Mouse (Mus musculus): ENCODE measurements around the gene Slc6a17. TPM values are rescaled to one million over a fixed set of nuclear protein-coding genes. Genes with fewer than 3 reads are reported as not detected.

The Slc6a17 gene
- total and polyA plus RNA-seq, 3 experiments = 0.04 TPM; not detected in 2

GRCm38 (mm10) chr3:107530581-107530980, 12.8 kb upstream of the Slc6a17 start:
- H3K36me3 ChIP-seq (ENCODE audit: control insufficient read depth in 1 of 2, insufficient read depth in 2 of 2, low read length in 2 of 2) = no peaks in the 10 kb centered on the region
- H3K79me2 ChIP-seq (ENCODE audit: control insufficient read depth, insufficient read depth, low read length, poor library complexity) = no peaks in the 10 kb centered on the region
- H3K27ac ChIP-seq (ENCODE audit: control insufficient read depth, low read depth, low read length) = no peak overlapping the region
- DNase-seq (ENCODE audit: low read depth, low spot score) = no peak
- peaks cover 2 to 8% of the 10 kb centered on the region in 2 experiments; a peak in 2 of 4 replicates for H3K27me3 ChIP-seq (ENCODE audit: control insufficient read depth in 1 of 2, insufficient read depth in 2 of 2, low read length in 2 of 2)
- no peak overlapping the region for H3K9ac ChIP-seq (ENCODE audit: control insufficient read depth, low read depth, low read length, poor library complexity, severe bottlenecking)
- H3K9me3 ChIP-seq (replicated peaks; ENCODE audit: insufficient read depth, low read length) = no peaks in the 10 kb centered on the region
- no peaks in the 10 kb centered on the region for H3K4me1 ChIP-seq (ENCODE audit: control insufficient read depth in 1 of 2, insufficient read depth in 2 of 2, low read length in 2 of 2)
- TF ChIP-seq CHD1 (IDR thresholded peaks at IDR 0.05; ENCODE audit: low read depth, low read length) (no peak), NELFE (IDR thresholded peaks at IDR 0.05; ENCODE audit: low read depth, low read length) (no peak), GABPA (IDR thresholded peaks at IDR 0.05; ENCODE audit: low read depth, low read length) (no peak), CTCF (IDR thresholded peaks at IDR 0.05 in 2 of 3, conservative IDR thresholded peaks at IDR 0.05 in 1 of 3; ENCODE audit: control insufficient read depth in 1 of 3, insufficient read depth in 1 of 3, low read depth in 2 of 3, low read length in 3 of 3, poor library complexity in 1 of 3, severe bottlenecking in 1 of 3) (no peak), KAT2A (conservative IDR thresholded peaks at IDR 0.05; ENCODE audit: low read depth, low read length) (no peak), SIN3A (IDR thresholded peaks at IDR 0.05; ENCODE audit: low read length) (no peak), TBP (IDR thresholded peaks at IDR 0.05; ENCODE audit: low read depth, low read length) (no peak), POLR2AphosphoS2 (IDR thresholded peaks at IDR 0.05; ENCODE audit: low read length) (no peak), GATA1 (IDR thresholded peaks at IDR 0.05; ENCODE audit: low read depth, low read length) (no peak), TCF12 (IDR thresholded peaks at IDR 0.05; ENCODE audit: low read depth, low read length) (no peak)
- no peak overlapping the region for H3K4me3 ChIP-seq (ENCODE audit: control insufficient read depth in 1 of 2, insufficient read depth in 1 of 2, low read depth in 2 of 2, low read length in 2 of 2)

GRCm38 (mm10) chr3:107529182-107529581, 11.4 kb upstream of the Slc6a17 start:
- H3K27ac ChIP-seq (ENCODE audit: control insufficient read depth, low read depth, low read length) = no peak overlapping the region
- peaks cover 2 to 9% of the 10 kb centered on the region in 2 experiments; a peak in 2 of 4 replicates for H3K27me3 ChIP-seq (ENCODE audit: control insufficient read depth in 1 of 2, insufficient read depth in 2 of 2, low read length in 2 of 2)
- no peaks in the 10 kb centered on the region for H3K9me3 ChIP-seq (replicated peaks; ENCODE audit: insufficient read depth, low read length)

More at GRCm38 (mm10) chr3:107529182-107529581, 11.4 kb upstream of the Slc6a17 start:
- no peak for TF ChIP-seq TBP (IDR thresholded peaks at IDR 0.05; ENCODE audit: low read depth, low read length)
- no peak for TF ChIP-seq ZMIZ1 (IDR thresholded peaks at IDR 0.05; ENCODE audit: low read depth, low read length)
- TF ChIP-seq CHD2 (IDR thresholded peaks at IDR 0.05; ENCODE audit: low read length) = no peak
- no peak for TF ChIP-seq KAT2A (conservative IDR thresholded peaks at IDR 0.05; ENCODE audit: low read depth, low read length)
- TF ChIP-seq E2F4 (IDR thresholded peaks at IDR 0.05; ENCODE audit: borderline replicate concordance, low read depth, low read length) = no peak
- no peak for TF ChIP-seq SMC3 (IDR thresholded peaks at IDR 0.05; ENCODE audit: low read depth, low read length)
- TF ChIP-seq ZC3H11A (IDR thresholded peaks at IDR 0.05; ENCODE audit: low read depth, low read length) = no peak
- TF ChIP-seq CTCF (IDR thresholded peaks at IDR 0.05 in 2 of 3, conservative IDR thresholded peaks at IDR 0.05 in 1 of 3; ENCODE audit: control insufficient read depth in 1 of 3, insufficient read depth in 1 of 3, low read depth in 2 of 3, low read length in 3 of 3, poor library complexity in 1 of 3, severe bottlenecking in 1 of 3) = no peak
- TF ChIP-seq NRF1 (IDR thresholded peaks at IDR 0.05; ENCODE audit: insufficient read depth, low read depth, low read length, poor library complexity, severe bottlenecking) = no peak
- no peak for TF ChIP-seq ZNF384 (IDR thresholded peaks at IDR 0.05; ENCODE audit: low read depth, low read length)
- TF ChIP-seq MYB (IDR thresholded peaks at IDR 0.05; ENCODE audit: low read depth, low read length) = no peak
- no peak for TF ChIP-seq UBTF (IDR thresholded peaks at IDR 0.05; ENCODE audit: borderline replicate concordance, insufficient read depth, low read depth, low read length)
- no peak for TF ChIP-seq HCFC1 (IDR thresholded peaks at IDR 0.05; ENCODE audit: low read depth, low read length)
- H3K4me1 ChIP-seq (ENCODE audit: control insufficient read depth in 1 of 2, insufficient read depth in 2 of 2, low read length in 2 of 2) = no peaks in the 10 kb centered on the region
- H3K36me3 ChIP-seq (ENCODE audit: control insufficient read depth in 1 of 2, insufficient read depth in 2 of 2, low read length in 2 of 2) = no peaks in the 10 kb centered on the region
- no peak overlapping the region for H3K4me3 ChIP-seq (ENCODE audit: control insufficient read depth in 1 of 2, insufficient read depth in 1 of 2, low read depth in 2 of 2, low read length in 2 of 2)
- H3K79me2 ChIP-seq (ENCODE audit: control insufficient read depth, insufficient read depth, low read length, poor library complexity) = no peaks in the 10 kb centered on the region
- no peak overlapping the region for H3K9ac ChIP-seq (ENCODE audit: control insufficient read depth, low read depth, low read length, poor library complexity, severe bottlenecking)
- DNase-seq (ENCODE audit: low read depth, low spot score) = no peak
